Mouse (Mus musculus) stomach, embryonic 14.5 days (tissue): ENCODE data around the gene Xrcc3. TPM values are rescaled to one million over a fixed set of nuclear protein-coding genes. Genes with fewer than 3 reads are reported as not detected.

ENCODE experiments used
- ATAC-seq: fragments of 200-750 bp; cut with Nextera tagmentation; 2 replicates; pipeline ENCODE4 v1.8.0; 2017; ENCODE audit warnings: low read depth, moderate TSS enrichment; ENCODE audit not compliant: insufficient number of reproducible peaks, insufficient read depth, low FRiP score
- H3K27ac ChIP-seq: fragments of 300-500 bp; sonication (generic); 2 replicates; pipeline ENCODE4 v1.5.1; 2014; ENCODE audit warnings: mild to moderate bottlenecking, low read length, moderate library complexity, mixed read lengths
- H3K27me3 ChIP-seq: fragments of 300-500 bp; sonication (generic); 2 replicates; pipeline ENCODE4 v1.6.1; 2014; ENCODE audit warnings: low read length, control low read depth, mixed read lengths; ENCODE audit not compliant: control insufficient read depth, insufficient read depth
- H3K36me3 ChIP-seq: fragments of 300-500 bp; sonication (generic); 2 replicates; pipeline ENCODE4 v1.6.1; 2014; ENCODE audit warnings: mild to moderate bottlenecking, control low read depth, low read length, moderate library complexity, mixed read lengths; ENCODE audit not compliant: control insufficient read depth, insufficient read depth
- H3K4me1 ChIP-seq: fragments of 300-500 bp; sonication (generic); 2 replicates; pipeline ENCODE4 v1.6.1; 2014; ENCODE audit warnings: low read length, control low read depth, mixed read lengths; ENCODE audit not compliant: control insufficient read depth, insufficient read depth
- H3K4me2 ChIP-seq: fragments of 300-500 bp; sonication (generic); replicated peaks from 2 replicates; pipeline ENCODE4 v1.6.1; 2014; ENCODE audit warnings: low read depth, low read length, control low read depth
- H3K4me3 ChIP-seq: fragments of 300-500 bp; sonication (generic); 2 replicates; pipeline ENCODE4 v1.5.1; 2014; ENCODE audit warnings: low read depth, low read length, control low read depth
- H3K9ac ChIP-seq: fragments of 300-500 bp; sonication (generic); replicated peaks from 2 replicates; pipeline ENCODE4 v1.6.1; 2014; ENCODE audit warnings: low read depth, mild to moderate bottlenecking, control low read depth, low read length, moderate library complexity, mixed read lengths
- H3K9me3 ChIP-seq: fragments of 300-500 bp; sonication (generic); 2 replicates; pipeline ENCODE4 v1.6.1; 2016; ENCODE audit warnings: low read depth, low read length, control low read depth; ENCODE audit not compliant: control insufficient read depth
- WGBS: fragments of 180-500 bp; shearing (Covaris S2); extraction: QIAGEN DNeasy Blood & Tissue Kit; methylation state at CpG from one replicate; pipeline ENCODE4 v1.1.7; 2014; 5-methylcytosine and 5-hydroxymethylcytosine counted together
- polyA plus RNA-seq: library from polyadenylated mRNA; unstranded; fragments of >200 nt; fragmentation: Nextera tagmentation; extraction: Ambion mirVana; gene quantifications from 2 replicates; pipeline ENCODE4 v1.2.1, GENCODE M21; 2014

Gene Xrcc3
- 13.7 and 15.4 TPM in 2 replicates for polyA plus RNA-seq

DNA sequence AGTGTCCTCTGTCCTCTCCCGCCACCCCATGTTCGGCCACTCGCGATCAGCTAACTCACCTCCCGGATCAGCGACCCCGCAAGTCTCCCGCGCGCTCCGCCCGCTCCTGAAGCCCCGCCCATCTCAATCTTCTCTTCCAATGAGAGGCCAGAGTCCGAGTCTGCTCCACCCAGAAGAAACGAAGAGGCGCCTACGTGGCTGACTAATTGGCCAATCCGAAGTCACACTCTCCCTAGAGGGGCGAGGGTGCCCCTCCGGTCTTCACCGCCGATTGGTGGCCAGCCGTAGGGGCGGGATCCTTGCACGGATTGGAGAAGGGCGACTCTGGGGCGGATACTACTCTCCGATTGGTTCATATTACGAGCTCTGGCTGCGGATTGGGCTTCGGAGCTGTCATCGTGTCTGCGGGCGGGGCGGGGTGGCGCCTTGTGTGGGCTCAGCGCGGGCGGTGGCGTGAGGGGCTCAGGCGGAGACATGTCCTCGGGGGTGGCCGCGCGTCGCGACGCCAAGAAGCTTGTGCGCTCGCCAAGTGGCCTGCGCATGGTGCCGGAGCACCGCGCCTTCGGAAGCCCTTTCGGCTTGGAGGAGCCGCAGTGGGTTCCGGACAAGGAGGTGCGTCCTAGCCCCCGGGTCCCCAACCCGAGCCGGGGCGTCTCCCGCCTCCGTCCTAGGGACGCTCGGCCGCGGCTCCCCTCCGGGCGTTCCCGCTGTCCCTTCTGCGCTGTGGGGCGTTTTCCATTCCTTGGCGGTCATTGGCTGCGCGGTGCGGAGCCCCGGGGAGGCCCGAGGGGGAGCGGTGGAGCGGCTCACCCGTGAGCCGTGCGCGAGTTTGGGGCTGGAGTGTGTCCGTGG is at the start of gene Xrcc3, which contains the start of gene Zfyve21:
Gene Xrcc3 (minus strand): TSS at position 108 of the 852 bp plus-strand sequence.
Gene Zfyve21 (plus strand): TSS at position 405 of the 852 bp plus-strand sequence.
- Histone ChIP-seq H3K4me1 (peaks cover 44% of the 10 kb centered on the region), H3K9me3 (no peaks in the 10 kb centered on the region), H3K4me2 (peak within 1 kb of the TSS; percentile 82), H3K4me3 (peak within 1 kb of the TSS; percentile 69), H3K36me3 (no peaks in the 10 kb centered on the region), H3K27ac (peak within 1 kb of the TSS; percentile 94), H3K9ac (peak within 1 kb of the TSS; percentile 70), H3K27me3 (no peaks in the 10 kb centered on the region)
- peak; percentile 98 for ATAC-seq
- WGBS = under 1% methylated on average over 87 of the region's 87 CpGs

DNA sequence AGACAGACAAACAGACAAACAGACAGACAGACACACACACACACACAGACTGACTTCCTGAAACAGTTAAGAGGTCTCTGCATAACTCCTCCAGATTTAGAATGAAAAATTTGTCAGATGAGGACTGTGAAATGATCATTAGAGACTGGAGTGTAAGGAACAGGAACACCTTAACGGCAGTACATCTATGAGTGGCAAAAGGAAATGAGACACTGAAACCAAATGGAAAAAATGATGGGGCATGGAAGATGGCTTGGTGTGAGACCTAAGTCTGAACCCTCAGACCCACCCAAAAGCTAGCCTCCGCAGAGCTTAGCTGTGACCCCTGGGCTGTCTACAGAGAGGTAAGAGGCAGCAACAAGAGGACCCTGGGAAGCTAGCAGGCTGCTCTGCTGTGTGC is 41.8 kb upstream of the Xrcc3 start:
- Histone ChIP-seq H3K36me3 (peaks cover 9% of the 10 kb centered on the region; the same call in 1 of the 2 replicates), H3K27me3 (no peaks in the 10 kb centered on the region), H3K9me3 (no peaks in the 10 kb centered on the region), H3K4me2 (no peak overlapping the region), H3K27ac (no peak overlapping the region), H3K4me3 (no peak overlapping the region), H3K4me1 (0 out of 2 replicates have a peak, but pooled peaks cover 3% of the 10 kb centered on the region), H3K9ac (no peak overlapping the region)
- 93% methylated on average over 2 of the region's 2 CpGs for WGBS
- ATAC-seq = no peak

DNA sequence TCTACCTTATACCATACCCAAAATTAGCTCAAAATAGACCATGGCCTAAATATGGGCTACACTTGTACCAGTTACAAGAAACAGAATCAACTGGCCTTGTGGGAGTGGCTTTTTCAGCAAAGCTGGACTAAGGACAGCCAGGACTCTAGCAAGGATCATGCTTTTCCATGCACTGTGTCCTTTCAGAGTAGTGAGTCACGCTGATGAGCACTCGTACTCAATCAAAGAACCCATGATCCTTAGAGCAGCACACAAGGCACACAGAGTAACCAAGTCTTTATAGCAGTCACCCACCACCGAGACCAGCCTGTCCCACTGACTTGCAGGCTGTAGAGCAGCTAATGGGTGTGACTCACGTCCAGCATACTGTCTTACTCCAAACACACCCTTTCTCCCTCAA is 39.9 kb upstream of the Xrcc3 start:
- Histone ChIP-seq H3K4me3 (no peak overlapping the region), H3K36me3 (peaks cover 9% of the 10 kb centered on the region; the same call in 1 of the 2 replicates), H3K4me2 (no peak overlapping the region), H3K27me3 (no peaks in the 10 kb centered on the region), H3K9ac (no peak overlapping the region), H3K27ac (no peak overlapping the region), H3K9me3 (no peaks in the 10 kb centered on the region), H3K4me1 (0 out of 2 replicates have a peak, but pooled peaks cover 3% of the 10 kb centered on the region)
- no peak for ATAC-seq
- 63% methylated on average over 4 of the region's 4 CpGs for WGBS

DNA sequence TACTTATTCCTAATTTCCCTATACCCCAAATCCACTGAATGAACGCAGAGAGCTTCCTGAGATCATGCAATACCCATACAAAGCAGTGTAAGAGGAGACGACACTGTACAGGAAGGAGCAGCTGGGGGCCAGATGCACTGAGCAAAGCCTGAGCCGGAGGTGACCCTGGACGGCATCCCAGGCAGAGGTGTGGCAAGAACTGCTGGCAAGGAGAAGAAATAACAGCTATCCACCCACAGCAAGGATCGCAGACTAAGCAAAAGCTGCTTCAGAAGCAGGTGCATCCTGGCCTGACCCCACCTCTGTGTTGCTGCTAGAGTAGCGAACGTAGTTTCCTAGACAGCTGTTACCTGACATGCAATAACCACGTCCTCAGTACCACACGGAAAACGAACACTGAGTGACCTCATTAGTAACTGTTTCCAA is 39.4 kb upstream of the Xrcc3 start:
- Histone ChIP-seq H3K27ac (no peak overlapping the region), H3K27me3 (no peaks in the 10 kb centered on the region), H3K9me3 (no peaks in the 10 kb centered on the region), H3K36me3 (peaks cover 9% of the 10 kb centered on the region; the same call in 1 of the 2 replicates), H3K4me1 (0 out of 2 replicates have a peak, but pooled peaks cover 3% of the 10 kb centered on the region), H3K4me3 (no peak overlapping the region), H3K4me2 (no peak overlapping the region), H3K9ac (no peak overlapping the region)
- no peak for ATAC-seq
- 58% methylated on average over 10 of the region's 10 CpGs for WGBS

DNA sequence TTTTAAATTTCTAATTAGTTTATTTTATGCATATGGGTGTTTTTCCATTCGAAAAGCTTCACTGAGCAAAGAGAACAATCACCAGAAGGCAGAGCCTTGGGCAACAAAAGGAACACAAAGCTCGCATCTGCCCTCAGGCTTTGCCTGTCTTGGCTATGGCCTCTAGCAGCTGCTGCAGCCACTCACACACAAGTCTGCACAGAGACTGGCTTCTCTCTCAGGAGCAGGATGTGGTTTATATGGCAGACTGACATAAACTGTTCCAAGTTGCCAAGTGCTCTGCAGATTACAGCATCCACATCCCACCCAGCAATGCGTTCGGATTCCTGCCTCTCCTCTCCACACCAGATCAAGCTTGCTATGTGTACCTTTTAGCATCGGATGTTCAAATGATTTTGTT is 38.1 kb upstream of the Xrcc3 start:
- Histone ChIP-seq H3K9me3 (no peaks in the 10 kb centered on the region), H3K27me3 (no peaks in the 10 kb centered on the region), H3K36me3 (peaks cover 6% of the 10 kb centered on the region; the same call in 1 of the 2 replicates), H3K4me2 (no peak overlapping the region), H3K9ac (no peak overlapping the region), H3K4me3 (no peak overlapping the region), H3K4me1 (0 out of 2 replicates have a peak, but pooled peaks cover 3% of the 10 kb centered on the region), H3K27ac (no peak overlapping the region)
- WGBS = 79% methylated on average over 5 of the region's 5 CpGs
- no peak for ATAC-seq

DNA sequence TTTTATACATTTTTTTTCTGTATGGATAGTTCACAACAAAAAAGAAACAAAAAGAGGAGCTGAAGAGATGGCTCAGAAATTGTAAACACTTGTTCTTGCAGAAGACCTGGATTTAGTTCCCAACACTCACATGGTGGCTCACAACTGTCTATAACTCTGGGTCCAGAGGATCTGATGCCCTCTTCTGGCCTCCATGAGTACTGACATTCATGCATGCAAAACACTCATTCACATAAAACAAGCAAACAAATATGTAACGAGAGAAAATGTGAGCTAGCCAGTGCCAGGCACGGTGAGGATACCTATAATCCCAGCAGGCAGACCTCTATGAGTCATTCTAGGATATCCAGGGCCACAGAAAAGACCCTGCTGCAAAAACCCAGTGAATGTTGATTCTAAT is 37.6 kb upstream of the Xrcc3 start:
- Histone ChIP-seq H3K27ac (no peak overlapping the region), H3K4me3 (no peak overlapping the region), H3K4me2 (no peak overlapping the region), H3K27me3 (no peaks in the 10 kb centered on the region), H3K9me3 (no peaks in the 10 kb centered on the region), H3K4me1 (0 out of 2 replicates have a peak, but pooled peaks cover 3% of the 10 kb centered on the region), H3K9ac (no peak overlapping the region), H3K36me3 (peaks cover 4% of the 10 kb centered on the region; the same call in 1 of the 2 replicates)
- 63% methylated on average over 2 of the region's 2 CpGs for WGBS
- no peak for ATAC-seq

DNA sequence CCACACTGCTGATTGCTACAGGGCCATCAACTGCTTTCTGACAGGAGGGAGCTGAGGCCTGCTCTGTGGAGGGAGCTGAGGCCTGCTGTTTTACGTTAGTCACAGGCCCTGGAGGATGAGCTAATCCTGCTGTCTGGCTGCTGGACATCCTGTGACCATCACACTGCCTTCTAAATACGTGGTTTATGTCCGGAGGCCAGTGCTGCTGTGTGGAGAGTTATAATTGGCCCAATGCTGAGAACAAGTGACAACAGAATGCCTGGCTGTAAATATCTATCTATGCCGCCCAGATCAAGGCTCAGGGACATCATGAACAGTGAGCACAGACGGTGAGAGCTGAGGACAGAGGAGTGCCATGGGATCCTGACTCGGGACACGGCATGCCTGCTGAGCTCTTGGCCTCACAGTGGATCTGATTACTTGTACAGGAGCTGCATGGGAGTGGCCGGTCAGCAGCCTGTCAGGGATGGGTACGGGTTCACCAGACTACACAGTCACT is 34.7 kb upstream of the Xrcc3 start:
- Histone ChIP-seq H3K27ac (no peak overlapping the region), H3K4me3 (no peak overlapping the region), H3K4me2 (no peak overlapping the region), H3K9me3 (no peaks in the 10 kb centered on the region), H3K9ac (no peak overlapping the region), H3K27me3 (no peaks in the 10 kb centered on the region), H3K36me3 (peaks cover 3% of the 10 kb centered on the region; the same call in 1 of the 2 replicates), H3K4me1 (0 out of 2 replicates have a peak, but pooled peaks cover 3% of the 10 kb centered on the region)
- no peak for ATAC-seq
- WGBS = 72% methylated on average over 9 of the region's 9 CpGs

DNA sequence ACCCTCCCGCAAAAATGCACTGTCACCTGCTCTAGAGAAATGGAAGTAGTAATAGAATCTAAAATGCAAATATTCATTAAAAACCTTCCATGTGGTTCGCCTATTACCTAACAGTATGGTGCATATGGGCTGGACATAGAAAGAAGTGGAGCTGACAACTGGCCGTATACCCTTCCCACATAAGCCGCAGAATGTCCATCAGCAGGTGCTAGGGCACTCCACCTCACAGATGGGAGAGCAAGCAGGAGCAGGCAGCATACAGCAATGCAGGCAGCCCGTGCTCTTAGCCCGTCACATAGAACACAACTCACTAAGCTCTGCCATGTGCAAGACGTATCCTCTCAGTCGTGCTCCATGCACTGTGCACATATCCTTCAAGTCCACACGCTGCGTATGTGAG is 33.1 kb upstream of the Xrcc3 start:
- Histone ChIP-seq H3K9ac (no peak overlapping the region), H3K27ac (no peak overlapping the region), H3K9me3 (no peaks in the 10 kb centered on the region), H3K4me2 (no peak overlapping the region), H3K27me3 (no peaks in the 10 kb centered on the region), H3K4me3 (no peak overlapping the region), H3K36me3 (peaks cover 10% of the 10 kb centered on the region; the same call in 1 of the 2 replicates), H3K4me1 (no peaks in the 10 kb centered on the region)
- ATAC-seq = no peak
- WGBS = 70% methylated on average over 10 of the region's 10 CpGs
